ENCODE assay signal across 12 mouse cellular contexts in the genomic region with DNA sequence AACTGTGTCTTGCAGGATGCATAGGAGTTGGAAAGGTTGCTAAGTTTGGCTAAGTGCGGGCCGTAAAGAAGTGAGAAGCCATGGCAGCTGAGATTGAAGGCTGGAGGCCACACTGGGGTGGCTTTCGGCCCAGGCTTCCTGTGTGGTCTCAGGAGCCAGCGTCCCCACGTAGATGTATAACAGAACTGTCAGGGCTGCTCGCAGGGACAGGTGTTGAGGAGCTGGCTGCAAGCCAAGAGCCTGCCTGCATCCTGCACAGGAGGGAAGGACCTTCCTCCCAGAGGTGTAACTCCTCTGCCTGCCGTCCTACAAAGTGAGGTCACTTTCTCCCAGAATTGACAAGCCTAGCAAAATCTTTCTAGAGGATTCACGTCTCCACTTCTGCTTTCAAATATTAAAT. TPM values are rescaled to one million over a fixed set of nuclear protein-coding genes. Genes with fewer than 3 reads are reported as not detected.
DNase-seq lines count a peak whose midpoint lies in the region; ATAC-seq lines count a peak whose summit lies in the region.
"Had no signal": no experiment of that assay in that cellular context is flagged by ENCODE, and none has a peak within 500 bp of the region (broad histone marks: within the 10 kb centered on the region; RNA-seq: fewer than 3 reads in every experiment).

No protein-coding gene starts in this region.

- no peaks in the 10 kb centered on the region for H3K36me3 ChIP-seq in limb, embryonic 11.5 days (ENCODE audit: control insufficient read depth, insufficient read depth, low read length)
- H3K36me3 ChIP-seq in limb, embryonic 10.5 days: no peaks in the 10 kb centered on the region
- H3K36me3 ChIP-seq in stomach, embryonic 16.5 days (ENCODE audit: control insufficient read depth, insufficient read depth, low read length): no peaks in the 10 kb centered on the region

- no peaks in the 10 kb centered on the region for H3K27me3 ChIP-seq in limb, embryonic 11.5 days (ENCODE audit: control insufficient read depth, insufficient read depth, low read length)
- H3K27me3 ChIP-seq in limb, embryonic 10.5 days (ENCODE audit: low read depth, poor library complexity, severe bottlenecking): no peaks in the 10 kb centered on the region
- no peaks in the 10 kb centered on the region for H3K27me3 ChIP-seq in stomach, embryonic 16.5 days (ENCODE audit: control insufficient read depth, insufficient read depth, low read length)

- H3K4me2 ChIP-seq in limb, embryonic 11.5 days (ENCODE audit: low read depth, severe bottlenecking): no peak overlapping the region
- no peak overlapping the region for H3K4me2 ChIP-seq in stomach, embryonic 16.5 days (ENCODE audit: low read depth, low read length)

- no peak overlapping the region for H3K9ac ChIP-seq in limb, embryonic 11.5 days (ENCODE audit: low read length)
- H3K9ac ChIP-seq in stomach, embryonic 16.5 days (ENCODE audit: low read length): no peak overlapping the region

- no peak overlapping the region for H3K4me3 ChIP-seq in limb, embryonic 11.5 days (ENCODE audit: low read depth, low read length)
- no peak overlapping the region for H3K4me3 ChIP-seq in limb, embryonic 10.5 days
- no peak overlapping the region for H3K4me3 ChIP-seq in stomach, embryonic 16.5 days (replicated peaks; ENCODE audit: low read length)

- DNase-seq in limb, embryonic 11.5 days (ENCODE audit: low spot score): peak; percentile 34
- DNase-seq in limb, embryonic 10.5 days (ENCODE audit: low spot score): no peak
- DNase-seq in T-cell, adult 2 months (ENCODE audit: low spot score): peak; percentile 59
- DNase-seq in adrenal gland, postnatal 14 days: no peak
- DNase-seq in layer of hippocampus, adult 11-12 months (ENCODE audit: low spot score): no peak
- no peak for DNase-seq in gastrocnemius, postnatal 4 days (ENCODE audit: low spot score in 2 of 2)
- DNase-seq: lung, postnatal 10 days; right cerebral cortex, postnatal 25 days had no signal

- no peak overlapping the region for H3K27ac ChIP-seq in limb, embryonic 11.5 days (replicated peaks; ENCODE audit: low read depth, low read length)
- H3K27ac ChIP-seq in limb, embryonic 10.5 days: no peak overlapping the region
- H3K27ac ChIP-seq in stomach, embryonic 16.5 days (ENCODE audit: low read length): no peak overlapping the region

- peaks cover 1% of the 10 kb centered on the region; the same call in 1 of the 2 replicates for H3K4me1 ChIP-seq in limb, embryonic 11.5 days (ENCODE audit: control insufficient read depth, insufficient read depth, low read length)
- H3K4me1 ChIP-seq in limb, embryonic 10.5 days: peaks cover 16% of the 10 kb centered on the region
- peaks cover 8% of the 10 kb centered on the region; the same call in 1 of the 2 replicates for H3K4me1 ChIP-seq in stomach, embryonic 16.5 days (ENCODE audit: control insufficient read depth, insufficient read depth, low read length)

- 45% methylated on average over 8 of the region's 8 CpGs for WGBS in limb, embryonic 11.5 days
- 52% methylated on average over 8 of the region's 8 CpGs for WGBS in limb, embryonic 10.5 days
- WGBS in stomach, embryonic 16.5 days: 22% methylated on average over 8 of the region's 8 CpGs

- no peak for ATAC-seq in limb, embryonic 11.5 days (ENCODE audit: insufficient number of reproducible peaks, low FRiP score, low TSS enrichment, low read depth)
- ATAC-seq in granulocyte monocyte progenitor cell, adult 5-6 weeks (replicated peaks; ENCODE audit: poor library complexity, severe bottlenecking): peak; percentile 39
- peak; percentile 12; the same call in 1 of the 2 replicates for ATAC-seq in stomach, embryonic 16.5 days (ENCODE audit: insufficient read depth, low FRiP score)
- ATAC-seq: hindbrain, embryonic 16.5 days had no signal

- no peaks in the 10 kb centered on the region for H3K9me3 ChIP-seq in limb, embryonic 11.5 days (ENCODE audit: control insufficient read depth, low read length)
- H3K9me3 ChIP-seq in limb, embryonic 10.5 days (replicated peaks): no peaks in the 10 kb centered on the region
- no peaks in the 10 kb centered on the region for H3K9me3 ChIP-seq in stomach, embryonic 16.5 days (replicated peaks; ENCODE audit: control insufficient read depth, low read length)

RNA-seq across cellular contexts. Expression of a gene that starts 25.6 kb away (rescaled TPM):
- polyA plus RNA-seq in limb, embryonic 11.5 days (2014; fragmentation: Nextera tagmentation; extraction: Ambion mirVana): 1.8 and 2.0 TPM in 2 replicates
- polyA plus RNA-seq in limb, embryonic 10.5 days (2016; fragmentation: Nextera tagmentation; extraction: Ambion mirVana): 2.2 and 2.8 TPM in 2 replicates
- 13.3 and 15.7 TPM in 2 replicates for total RNA-seq in granulocyte monocyte progenitor cell, adult 5-6 weeks (2014; fragmentation: Nextera tagmentation)
- total RNA-seq in granulocyte monocyte progenitor cell, adult 5-6 weeks (2017): 12.7 and 13.2 TPM in 2 replicates
- 4.2 TPM in 2 replicates for polyA plus RNA-seq in stomach, embryonic 16.5 days (2015; fragmentation: Nextera tagmentation; extraction: Ambion mirVana)
- total RNA-seq in adrenal gland, postnatal 14 days (2021): 14.5 and 23.9 TPM in 2 replicates
- 10 to 100 TPM in 1 of 2 experiments, 1 to 10 TPM in 1; 9.8 to 10.3 TPM for total RNA-seq in gastrocnemius, postnatal 4 days (2021)

RNA-seq across cellular contexts. Expression of a gene that starts 26.8 kb away (rescaled TPM):
- not detected in 2 replicates for polyA plus RNA-seq in limb, embryonic 11.5 days (2014; fragmentation: Nextera tagmentation; extraction: Ambion mirVana)
- polyA plus RNA-seq in limb, embryonic 10.5 days (2016; fragmentation: Nextera tagmentation; extraction: Ambion mirVana): 0.38 TPM in 1 of 2 replicates, not detected in the other
- not detected in 2 replicates for total RNA-seq in granulocyte monocyte progenitor cell, adult 5-6 weeks (2014; fragmentation: Nextera tagmentation)
- 1.2 TPM in 1 of 2 replicates, not detected in the other for total RNA-seq in granulocyte monocyte progenitor cell, adult 5-6 weeks (2017)
- polyA plus RNA-seq in stomach, embryonic 16.5 days (2015; fragmentation: Nextera tagmentation; extraction: Ambion mirVana): 0.70 and 0.87 TPM in 2 replicates
- total RNA-seq in adrenal gland, postnatal 14 days (2021): 1.7 TPM in 1 of 2 replicates, not detected in the other
- under 1 TPM; 0.60 to 0.76 TPM for total RNA-seq in gastrocnemius, postnatal 4 days (2021)
- total RNA-seq: heart, adult 8-10 months had no signal
- polyA plus RNA-seq: hindbrain, embryonic 16.5 days had no signal

Comparison
In these comparisons a context has a peak if more than half of its experiments do, and no peak if none do; other contexts are left out.
1. DNase-seq: peak in limb, embryonic 11.5 days (single experiment) and T-cell, adult 2 months (single experiment); none in limb, embryonic 10.5 days (single experiment), adrenal gland, postnatal 14 days (single experiment), layer of hippocampus, adult 11-12 months (single experiment) and gastrocnemius, postnatal 4 days (0 of 2).